Mouse (Mus musculus) hindbrain, postnatal 0 days (tissue): Measurements from ENCODE around the gene Nfat5. TPM values are rescaled to one million over a fixed set of nuclear protein-coding genes. Genes with fewer than 3 reads are reported as not detected.
A peak's percentile ranks its signal among the peaks of the same experiment; 100 is the strongest.

Experiments used
- ATAC-seq: fragments of 200-750 bp; cut with Nextera tagmentation; 2 replicates; pipeline ENCODE4 v1.8.0; 2017; ENCODE audit warnings: mild to moderate bottlenecking, moderate TSS enrichment, moderate library complexity
- DNase-seq: peaks from one replicate; pipeline ENCODE4 v3.0.0-alpha.2; 2015; ENCODE audit warnings: low spot score
- H3K27ac ChIP-seq: fragments of 300-500 bp; sonication (generic); 2 replicates; pipeline ENCODE4 v1.5.1; 2014; ENCODE audit warnings: mild to moderate bottlenecking
- H3K27me3 ChIP-seq: fragments of 300-500 bp; sonication (generic); 2 replicates; pipeline ENCODE4 v1.6.1; 2014; ENCODE audit warnings: low read length, mixed read lengths; ENCODE audit not compliant: insufficient read depth
- H3K36me3 ChIP-seq: fragments of 300-500 bp; sonication (generic); 2 replicates; pipeline ENCODE4 v1.6.1; 2014; ENCODE audit warnings: low read length, mixed read lengths; ENCODE audit not compliant: insufficient read depth
- H3K4me1 ChIP-seq: fragments of 300-500 bp; sonication (generic); 2 replicates; pipeline ENCODE4 v1.6.1; 2014; ENCODE audit warnings: antibody characterized with exemption, low read length, mixed read lengths; ENCODE audit not compliant: insufficient read depth
- H3K4me2 ChIP-seq: fragments of 300-500 bp; sonication (generic); 2 replicates; pipeline ENCODE4 v1.6.1; 2014; ENCODE audit warnings: low read depth, mild to moderate bottlenecking, low read length, moderate library complexity, mixed read lengths
- H3K4me3 ChIP-seq: fragments of 300-500 bp; sonication (generic); 2 replicates; pipeline ENCODE4 v1.5.1; 2014; ENCODE audit warnings: low read length
- H3K9ac ChIP-seq: fragments of 300-500 bp; sonication (generic); replicated peaks from 2 replicates; pipeline ENCODE4 v1.6.1; 2014; ENCODE audit warnings: mild to moderate bottlenecking, low read length, moderate library complexity, mixed read lengths
- H3K9me3 ChIP-seq: fragments of 300-500 bp; sonication (generic); 2 replicates; pipeline ENCODE4 v1.6.1; 2016; ENCODE audit warnings: low read length, mixed read lengths
- CTCF ChIP-seq: IDR thresholded peaks from 2 replicates; pipeline ENCODE4 v1.5.1; 2016; ENCODE audit warnings: antibody characterized with exemption, control low read depth, low read depth
- WGBS: fragments of 180-500 bp; shearing (Covaris S2); extraction: QIAGEN DNeasy Blood & Tissue Kit; methylation state at CpG from one replicate; pipeline ENCODE4 v1.1.7; 2014; 5-methylcytosine and 5-hydroxymethylcytosine counted together
- polyA plus RNA-seq: library from polyadenylated mRNA; unstranded; fragments of >200 nt; fragmentation: Nextera tagmentation; extraction: Ambion mirVana; gene quantifications from 2 replicates; pipeline ENCODE4 v1.2.1, GENCODE M21; 2015
- total RNA-seq: library from RNA; depleted of rRNA; stranded (reverse); fragments of >200 nt; gene quantifications from 2 replicates; pipeline ENCODE4 v1.2.3, GENCODE M21; 2014

Gene Nfat5
- total and polyA plus RNA-seq, 2 experiments from 2014 or later: 6.9 to 22.8 TPM

GRCm38 (mm10) chr8:107269617-107270139 lies 23.6 kb upstream of the Nfat5 start:
- no peak for TF ChIP-seq CTCF
- Histone ChIP-seq H3K4me1 (no peaks in the 10 kb centered on the region), H3K27ac (no peak overlapping the region), H3K9me3 (no peaks in the 10 kb centered on the region), H3K4me3 (no peak overlapping the region), H3K36me3 (no peaks in the 10 kb centered on the region), H3K27me3 (no peaks in the 10 kb centered on the region), H3K4me2 (no peak overlapping the region), H3K9ac (no peak overlapping the region)
- ATAC-seq (no peak), DNase-seq (no peak)
- 62% methylated on average over 3 of the region's 3 CpGs for WGBS

GRCm38 (mm10) chr8:107270287-107270686 lies 23.0 kb upstream of the Nfat5 start:
- 71% methylated on average over 4 of the region's 4 CpGs for WGBS
- Histone ChIP-seq H3K9me3 (no peaks in the 10 kb centered on the region), H3K4me3 (no peak overlapping the region), H3K27me3 (no peaks in the 10 kb centered on the region), H3K4me1 (no peaks in the 10 kb centered on the region), H3K27ac (no peak overlapping the region), H3K36me3 (no peaks in the 10 kb centered on the region), H3K9ac (no peak overlapping the region), H3K4me2 (no peak overlapping the region)
- ATAC-seq: no peak
- TF ChIP-seq CTCF: no peak
- DNase-seq: no peak

- Histone ChIP-seq H3K4me2 (no peak overlapping the region), H3K27ac (no peak overlapping the region), H3K27me3 (no peaks in the 10 kb centered on the region), H3K9ac (no peak overlapping the region), H3K4me3 (no peak overlapping the region), H3K36me3 (no peaks in the 10 kb centered on the region), H3K9me3 (no peaks in the 10 kb centered on the region), H3K4me1 (no peaks in the 10 kb centered on the region)
- TF ChIP-seq CTCF: no peak
- peak; percentile 56 for DNase-seq
- ATAC-seq: no peak
- WGBS: 57% methylated on average over 11 of the region's 11 CpGs
Observed at GRCm38 (mm10) chr8:107270751-107271150, 22.5 kb upstream of the Nfat5 start.

- no peak overlapping the region for H3K9ac ChIP-seq
- no peak for DNase-seq
- H3K27me3 ChIP-seq: no peaks in the 10 kb centered on the region
- no peak for TF ChIP-seq CTCF
- H3K36me3 ChIP-seq: no peaks in the 10 kb centered on the region
- no peak overlapping the region for H3K4me2 ChIP-seq
- 72% methylated on average over 5 of the region's 5 CpGs for WGBS
- no peak for ATAC-seq
- H3K4me3 ChIP-seq: no peak overlapping the region
- no peak overlapping the region for H3K27ac ChIP-seq
- no peaks in the 10 kb centered on the region for H3K9me3 ChIP-seq
- no peaks in the 10 kb centered on the region for H3K4me1 ChIP-seq
Observed at GRCm38 (mm10) chr8:107277323-107277883, 15.9 kb upstream of the Nfat5 start.

GRCm38 (mm10) chr8:107278571-107278970 lies 14.7 kb upstream of the Nfat5 start:
- no peak for TF ChIP-seq CTCF
- Histone ChIP-seq H3K4me1 (no peaks in the 10 kb centered on the region), H3K27me3 (no peaks in the 10 kb centered on the region), H3K27ac (no peak overlapping the region), H3K4me2 (no peak overlapping the region), H3K9ac (no peak overlapping the region), H3K9me3 (no peaks in the 10 kb centered on the region), H3K4me3 (no peak overlapping the region), H3K36me3 (no peaks in the 10 kb centered on the region)
- ATAC-seq (no peak), DNase-seq (no peak)
- WGBS: 88% methylated on average over 1 of the region's 1 CpGs

GRCm38 (mm10) chr8:107286686-107287085 lies 6.6 kb upstream of the Nfat5 start:
- 86% methylated on average over 9 of the region's 9 CpGs for WGBS
- H3K4me2 ChIP-seq: no peak overlapping the region
- no peak overlapping the region for H3K27ac ChIP-seq
- H3K36me3 ChIP-seq: no peaks in the 10 kb centered on the region
- no peak overlapping the region for H3K4me3 ChIP-seq
- H3K9ac ChIP-seq: no peak overlapping the region
- no peaks in the 10 kb centered on the region for H3K9me3 ChIP-seq
- H3K4me1 ChIP-seq: no peaks in the 10 kb centered on the region
- DNase-seq: no peak
- ATAC-seq: no peak
- TF ChIP-seq CTCF: no peak
- no peaks in the 10 kb centered on the region for H3K27me3 ChIP-seq

- no peaks in the 10 kb centered on the region for H3K4me1 ChIP-seq
- no peaks in the 10 kb centered on the region for H3K27me3 ChIP-seq
- no peak overlapping the region for H3K27ac ChIP-seq
- no peak overlapping the region for H3K4me3 ChIP-seq
- H3K9ac ChIP-seq: no peak overlapping the region
- H3K9me3 ChIP-seq: no peaks in the 10 kb centered on the region
- TF ChIP-seq CTCF: no peak
- 54% methylated on average over 5 of the region's 5 CpGs for WGBS
- ATAC-seq: no peak
- no peak for DNase-seq
- no peaks in the 10 kb centered on the region for H3K36me3 ChIP-seq
- H3K4me2 ChIP-seq: no peak overlapping the region
Observed at GRCm38 (mm10) chr8:107287522-107287921, 5.7 kb upstream of the Nfat5 start.
